Mouse (Mus musculus): ENCODE results near the gene Egr4.

DNA sequence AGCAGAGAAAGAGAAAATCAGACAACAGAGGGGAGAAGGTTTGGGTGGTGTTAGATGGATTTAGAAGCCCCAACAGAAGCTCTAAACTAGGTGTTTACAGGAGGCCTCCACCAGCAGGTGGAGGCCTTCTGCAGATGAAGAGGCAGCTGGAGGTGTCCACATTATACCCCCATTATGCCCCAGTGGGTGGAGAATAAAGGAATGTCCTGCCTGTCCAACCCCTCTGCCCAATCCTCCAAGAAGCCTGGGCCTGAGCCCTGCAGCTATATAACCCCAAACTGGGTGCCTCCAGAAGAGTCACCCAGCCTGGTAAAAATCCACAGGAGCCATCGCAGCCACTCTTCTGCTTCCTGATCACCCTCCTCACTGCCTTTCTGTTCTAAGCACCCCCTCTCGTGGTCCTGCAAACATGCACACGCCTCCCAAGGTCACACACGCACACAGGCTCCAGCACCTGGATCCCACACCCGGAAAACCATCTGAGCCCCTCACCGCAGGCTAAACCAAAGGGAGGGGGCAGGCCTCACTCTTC, 11.8 kb downstream of the Egr4 start:
- TF ChIP-seq CTCF (IDR thresholded peaks at IDR 0.05; ENCODE audit: extremely low read depth, insufficient read depth, low read length) (no peak), POLR2A (IDR thresholded peaks at IDR 0.05; ENCODE audit: extremely low read depth, insufficient read depth, low read length) (no peak)

All from cortical plate, adult 2 months (tissue).